Mouse (Mus musculus): ENCODE measurements around the gene Stk32c.

GRCm38 (mm10) chr7:139087801-139088200 lies 125.3 kb downstream of the Stk32c start:
- TF ChIP-seq CTCF (conservative IDR thresholded peaks at IDR 0.05; ENCODE audit: low read length) (no peak), POU5F1 (IDR thresholded peaks at IDR 0.05; ENCODE audit: borderline replicate concordance, low read length) (no peak), NANOG (IDR thresholded peaks at IDR 0.05; ENCODE audit: borderline replicate concordance, low read length) (no peak)
